Mouse (Mus musculus) ZHBTc4 (cell line): Measurements from ENCODE around the gene Spata1.
A peak's percentile ranks its signal among the peaks of the same experiment; 100 is the strongest.

Experiments
- DNase-seq: peaks from one replicate; pipeline ENCODE4 v3.0.0-alpha.2; 2011; ENCODE audit warnings: low read depth, low spot score

The Spata1 gene

DNA sequence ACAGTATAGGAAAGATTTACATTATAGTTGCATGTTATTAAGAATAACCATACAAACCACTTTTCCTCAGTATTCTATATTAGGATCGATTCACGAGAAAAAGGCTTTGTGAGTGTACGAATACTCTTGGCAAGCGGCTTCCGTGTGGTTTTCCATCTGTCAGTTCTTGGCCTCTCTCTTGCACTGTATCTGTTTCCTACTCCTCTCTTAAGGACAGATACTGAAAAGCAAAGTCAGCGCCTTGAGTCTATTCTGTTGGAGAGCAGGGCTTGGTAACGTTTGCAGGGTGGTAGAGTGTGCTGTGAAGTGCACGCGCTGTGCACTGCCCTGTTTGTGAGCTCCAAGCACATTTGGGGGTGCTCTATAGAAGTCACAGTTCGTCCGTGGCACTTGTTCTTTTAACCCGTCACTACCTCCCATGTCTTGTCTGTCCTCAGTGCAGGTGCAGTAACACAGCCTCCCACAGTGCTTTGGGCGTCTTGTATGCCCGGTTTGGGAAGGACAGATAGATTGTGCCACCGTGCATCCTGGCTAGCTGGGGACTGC lies 79.5 kb downstream of the Spata1 start:
- no peak for DNase-seq

DNA sequence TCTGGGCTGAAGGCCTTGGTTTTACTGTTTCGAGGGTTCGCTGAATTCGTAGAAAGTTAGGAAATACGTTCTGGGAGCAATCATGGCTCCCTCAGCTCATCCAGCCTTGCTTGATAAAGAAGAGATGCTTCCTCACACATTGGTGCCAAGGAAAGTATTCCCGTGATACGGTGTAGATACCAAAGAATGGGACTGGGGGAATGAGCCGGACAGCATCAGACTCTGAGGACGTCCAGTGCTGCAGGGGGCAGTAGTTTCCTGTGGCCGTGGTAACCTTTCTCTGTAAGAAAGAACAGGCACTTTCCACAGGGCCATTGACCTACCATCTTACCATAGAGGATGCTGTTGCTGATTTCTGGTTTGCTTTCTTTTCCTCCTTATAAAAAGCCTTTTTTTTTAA lies 80.0 kb downstream of the Spata1 start:
- DNase-seq: no peak

DNA sequence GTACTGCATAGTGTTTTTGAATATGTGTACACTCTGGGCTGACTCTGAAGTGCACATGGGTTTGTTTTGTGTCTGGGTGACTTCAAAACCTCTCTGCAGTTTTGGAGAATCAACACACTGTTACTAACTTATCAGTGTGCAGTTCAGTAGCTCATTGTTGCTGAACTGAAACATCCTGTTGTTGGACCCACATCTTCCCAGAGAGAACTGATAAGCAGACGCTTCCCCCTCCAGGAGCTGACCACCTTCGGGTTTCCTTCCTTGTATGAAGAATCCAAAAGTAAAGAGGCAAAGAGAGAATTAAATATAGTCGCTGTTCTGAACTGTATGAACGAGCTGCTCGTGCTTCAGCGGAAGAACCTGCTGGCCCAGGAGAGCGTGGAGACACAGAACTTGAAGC lies 80.7 kb downstream of the Spata1 start:
- no peak for DNase-seq

DNA sequence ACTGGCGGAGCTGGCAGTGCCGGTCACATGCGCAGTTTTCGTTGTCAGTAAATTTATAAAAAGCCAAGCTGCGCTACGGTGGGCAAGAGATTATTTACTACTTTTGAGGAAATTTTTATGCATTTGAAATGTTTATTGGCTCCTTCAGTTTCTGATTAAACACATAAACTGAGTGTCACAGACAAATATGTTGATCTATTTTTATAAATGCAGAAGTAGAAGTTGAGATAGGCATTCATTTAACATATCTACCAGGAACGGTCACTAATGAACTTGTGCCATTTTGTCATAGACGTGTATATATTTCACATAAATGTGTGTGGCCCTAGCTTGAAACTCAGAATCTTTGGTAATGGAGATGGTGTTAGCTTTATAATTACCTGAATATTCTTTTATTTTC lies 81.7 kb downstream of the Spata1 start:
- DNase-seq: no peak

DNA sequence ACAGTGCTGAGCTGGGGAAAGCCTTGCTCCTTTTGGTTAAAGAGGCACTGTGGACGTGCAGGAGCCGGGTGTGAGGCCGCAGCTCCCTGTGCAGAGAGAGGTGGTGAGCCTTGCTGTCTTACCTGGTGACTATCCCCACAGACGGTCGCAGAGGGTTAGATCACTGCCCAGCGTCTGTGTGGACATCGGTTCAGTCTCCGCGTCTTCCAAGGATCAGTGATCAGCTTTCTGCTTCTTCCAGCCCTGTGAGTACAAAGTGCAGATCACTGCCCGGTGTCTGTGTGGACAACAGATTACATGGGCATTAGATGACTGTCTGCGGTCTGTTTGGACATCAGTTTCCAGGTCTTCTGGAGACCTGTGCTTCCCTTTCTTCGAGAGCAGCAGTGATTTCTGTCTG lies 85.0 kb downstream of the Spata1 start:
- DNase-seq: no peak

DNA sequence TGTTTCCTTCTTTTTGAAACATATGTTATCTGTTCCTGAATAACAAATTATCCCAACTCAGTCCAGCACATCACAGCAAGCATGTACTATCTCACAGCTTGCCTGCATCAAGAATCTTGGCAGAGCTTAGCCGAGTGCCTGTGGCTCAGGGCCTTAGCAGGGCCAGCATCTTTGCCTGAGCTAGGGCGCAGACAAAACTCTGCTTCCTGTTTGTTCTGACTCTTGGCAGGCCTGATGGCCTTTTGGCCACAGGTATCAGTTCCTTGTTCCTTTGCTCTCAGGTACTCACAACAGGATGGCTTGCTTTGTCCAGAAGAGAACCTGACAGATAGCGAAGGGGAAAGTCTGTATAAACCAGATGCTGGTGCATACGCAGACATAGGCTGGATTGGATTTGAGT lies 85.6 kb downstream of the Spata1 start:
- DNase-seq: no peak

DNA sequence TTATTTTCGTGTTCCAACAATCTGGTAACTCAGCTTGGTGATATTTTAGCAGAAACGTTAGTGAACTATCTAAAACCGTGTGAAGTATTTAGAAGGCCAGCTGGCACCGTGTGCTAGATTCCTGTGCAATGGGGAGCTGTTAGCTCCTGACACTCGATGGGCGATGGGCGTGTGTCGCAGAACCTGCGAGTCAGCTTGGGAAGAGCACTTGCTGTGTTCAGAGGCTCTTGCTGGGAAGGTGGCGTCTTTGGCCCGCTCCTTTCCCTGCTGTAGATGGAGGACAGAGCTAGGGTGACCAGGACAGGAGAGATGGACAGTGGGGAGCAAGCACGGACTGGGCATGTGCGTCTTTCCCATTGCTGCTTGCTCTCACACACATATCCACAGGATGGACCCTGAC lies 86.5 kb downstream of the Spata1 start:
- DNase-seq: no peak

DNA sequence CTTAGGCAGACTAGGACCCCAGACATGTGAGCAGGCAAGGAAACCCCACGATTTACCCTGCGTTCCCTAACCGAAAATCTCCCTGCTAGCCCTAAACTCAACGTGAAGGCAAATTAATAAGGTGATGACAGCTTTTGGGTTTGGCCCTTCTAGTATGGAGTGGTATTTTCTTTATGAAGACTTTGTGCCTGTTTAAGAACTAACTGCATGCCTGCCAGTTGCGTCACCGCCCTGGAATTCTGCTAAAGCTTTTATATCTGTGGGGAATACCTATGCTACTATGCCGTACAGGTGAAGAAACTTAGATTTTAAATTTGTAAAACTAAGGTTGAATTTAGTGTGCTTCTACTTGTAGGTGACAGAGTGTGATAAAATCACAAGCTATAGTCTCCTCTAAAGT lies 87.1 kb downstream of the Spata1 start:
- DNase-seq: no peak

DNA sequence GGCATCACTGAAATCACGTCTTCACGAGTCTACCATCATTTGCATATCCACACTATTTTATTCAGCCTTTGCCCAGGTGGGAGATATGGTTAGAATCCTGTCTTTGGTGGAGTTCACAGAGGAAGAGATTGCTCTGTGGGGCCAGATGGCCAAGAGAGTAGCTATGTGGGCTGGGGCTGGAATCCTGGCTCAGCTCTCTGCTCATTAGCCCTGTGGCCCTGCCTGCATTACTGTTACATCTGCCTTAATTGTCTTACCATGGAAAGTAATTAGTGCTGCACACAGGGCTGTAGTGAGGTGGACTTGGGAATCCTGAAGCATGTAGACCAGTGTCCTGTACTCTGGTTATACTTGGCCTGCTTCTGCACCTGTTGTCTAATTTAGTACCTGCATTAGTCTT lies 87.5 kb downstream of the Spata1 start:
- no peak for DNase-seq

DNA sequence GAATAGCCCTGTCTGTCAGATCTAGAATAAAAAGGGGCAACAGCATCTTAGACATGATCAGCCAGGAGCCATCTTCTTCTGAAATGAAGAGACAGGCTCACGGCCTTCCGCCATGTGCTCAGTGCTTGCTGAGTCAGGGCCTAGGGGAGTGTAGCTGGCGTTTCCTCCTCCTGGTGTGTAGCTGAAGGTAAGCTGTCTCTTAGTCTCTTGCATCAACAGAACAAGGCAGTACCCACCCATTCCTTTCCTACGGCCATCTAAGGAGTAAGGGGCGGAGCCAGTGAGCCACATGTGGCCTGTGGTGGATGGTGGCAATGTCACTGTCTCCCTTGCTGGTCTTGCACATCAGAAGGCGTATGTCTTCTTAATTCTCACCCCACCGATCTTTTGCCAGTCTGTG lies 89.4 kb downstream of the Spata1 start:
- DNase-seq: peak; percentile 72
